Mouse (Mus musculus) kidney, adult 18-20 months (tissue): ENCODE data around the gene Nipa2.
"Not testable (repeated sequence)": the region's sequence is repeated elsewhere in the genome, so short reads cannot be mapped to it uniquely, and the experiment has no call there.

Experiments
- DNase-seq: peaks from one replicate; pipeline ENCODE4 v3.0.0; 2021

Gene Nipa2

DNA sequence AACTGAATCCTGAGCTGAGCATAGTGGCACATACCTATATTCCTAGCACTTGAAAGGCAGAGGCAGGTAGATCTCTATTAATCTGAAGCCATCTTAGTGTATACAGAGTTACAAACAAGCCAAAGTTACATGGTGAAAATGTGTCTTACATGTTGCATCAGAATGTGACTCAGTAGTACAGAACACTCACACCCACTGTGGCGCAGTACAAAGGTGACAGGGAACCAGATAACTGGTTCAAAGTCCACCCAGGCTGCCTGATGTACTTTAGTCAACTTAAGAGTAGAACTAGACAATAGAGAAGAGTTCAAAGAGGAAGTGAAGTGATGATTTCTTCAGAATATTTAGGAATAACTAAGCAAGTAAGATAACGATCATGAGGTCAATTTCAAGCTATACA is 27.3 kb downstream of the Nipa2 start:
- no peak for DNase-seq

DNA sequence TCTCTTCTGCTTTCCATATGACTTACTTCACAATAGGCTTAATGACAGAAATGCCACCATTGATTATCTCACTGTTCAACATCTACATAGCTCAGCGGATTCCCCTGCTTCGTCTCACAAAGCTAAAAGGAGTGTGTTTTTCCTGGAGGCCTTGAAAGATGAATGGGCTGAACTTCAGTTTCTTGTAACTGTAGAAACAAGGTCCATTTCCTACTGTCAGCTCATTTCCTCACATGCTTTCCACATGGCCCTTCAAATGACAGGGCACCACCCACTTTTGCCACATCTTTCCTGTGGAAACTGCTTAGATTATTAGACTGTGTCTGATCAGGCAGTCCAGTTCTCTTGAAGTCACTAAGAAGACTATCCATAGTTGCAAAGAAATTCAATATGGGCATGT is 33.6 kb downstream of the Nipa2 start:
- DNase-seq: no peak

DNA sequence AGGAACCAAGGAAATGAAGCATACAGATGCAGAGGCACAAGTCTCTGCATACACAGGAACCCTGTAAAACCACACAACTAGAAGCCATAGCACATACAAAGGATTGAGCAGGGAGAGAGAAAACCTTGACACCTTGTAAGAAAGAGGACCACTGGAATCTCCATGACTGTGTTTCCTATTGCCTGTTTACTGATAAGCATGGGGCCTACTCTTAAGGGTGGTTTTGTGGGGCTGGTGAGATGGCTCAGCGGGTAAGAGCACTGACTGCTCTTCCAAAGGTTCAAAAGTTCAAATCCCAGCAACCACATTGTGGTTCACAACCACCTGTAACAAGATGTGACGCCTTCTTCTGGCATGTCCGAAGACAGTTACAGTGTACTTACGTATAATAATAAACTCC is 35.0 kb downstream of the Nipa2 start:
- DNase-seq: no peak

DNA sequence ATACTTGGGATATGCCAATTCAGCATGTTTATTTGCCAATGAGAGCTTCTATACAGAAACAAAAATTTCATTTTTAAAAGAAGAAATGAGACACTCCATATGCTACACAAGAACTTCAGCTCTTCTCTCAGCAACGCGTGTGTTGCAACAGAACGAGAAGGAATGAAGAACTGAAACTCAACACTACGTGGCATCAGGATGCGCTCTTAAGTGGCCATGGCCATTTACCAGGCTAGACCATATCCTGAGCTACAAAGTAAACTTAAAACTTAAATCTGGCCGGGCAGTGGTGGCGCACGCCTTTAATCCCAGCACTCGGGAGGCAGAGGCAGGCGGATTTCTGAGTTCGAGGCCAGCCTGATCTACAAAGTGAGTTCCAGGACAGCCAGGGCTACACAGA is 43.9 kb downstream of the Nipa2 start:
- not testable (repeated sequence) for DNase-seq

DNA sequence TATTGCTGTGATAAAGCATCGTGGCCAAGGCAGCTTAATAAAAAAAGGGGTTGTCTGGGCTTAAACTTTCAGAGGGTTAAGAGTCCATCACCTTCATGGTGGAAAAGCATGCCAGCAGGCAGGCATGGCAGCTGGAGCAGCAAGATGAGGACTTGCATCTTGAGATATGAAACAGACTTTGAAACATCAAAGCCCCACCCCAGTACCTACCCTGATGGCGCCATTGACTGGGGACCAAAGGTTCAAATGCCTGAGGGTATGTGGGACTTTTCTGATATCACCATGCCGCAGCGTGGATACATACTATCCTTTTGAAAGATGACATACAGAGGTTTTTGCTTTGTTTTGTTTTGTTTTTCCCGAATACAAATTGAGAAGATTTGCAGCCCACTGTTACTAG is 50.2 kb downstream of the Nipa2 start:
- no peak for DNase-seq

DNA sequence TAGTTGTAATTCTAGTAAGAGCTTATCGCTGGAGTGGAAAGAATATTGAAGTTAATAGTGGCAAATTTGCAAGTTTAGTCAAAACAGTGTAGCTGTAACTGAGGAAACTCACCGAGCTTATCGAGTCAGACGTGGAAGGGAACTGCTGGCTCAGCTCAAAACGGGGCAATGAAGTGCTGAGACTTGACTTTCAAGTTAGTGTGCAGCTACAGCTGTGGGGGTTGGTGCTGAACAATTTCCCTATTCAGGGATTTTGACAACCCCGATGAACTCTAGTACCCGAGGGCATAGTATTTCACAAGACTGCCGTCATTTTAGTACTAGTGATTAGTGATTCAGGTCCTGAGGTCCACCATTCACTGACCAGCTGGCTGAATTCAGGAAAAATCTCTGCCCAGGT is 50.9 kb downstream of the Nipa2 start:
- DNase-seq: peak; percentile 46

DNA sequence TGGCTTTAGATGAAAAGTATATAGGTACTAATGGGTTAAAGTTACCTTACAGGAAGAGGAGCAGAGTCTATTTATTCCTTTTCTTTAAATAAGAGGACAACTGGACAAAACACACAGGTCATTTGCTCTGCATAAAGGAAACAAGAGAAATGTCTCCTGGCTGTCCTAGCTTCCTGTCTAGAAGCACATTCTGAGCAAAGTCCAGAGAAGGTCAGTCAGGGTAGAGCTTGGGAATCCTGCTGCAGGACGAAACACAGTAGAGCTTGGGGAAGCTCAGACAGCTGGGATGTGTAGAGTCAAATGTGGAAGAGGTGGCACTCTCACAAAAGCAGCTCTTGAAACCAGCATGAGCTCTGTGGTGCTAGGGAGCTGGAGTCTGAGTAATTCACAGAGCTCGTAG is 51.9 kb downstream of the Nipa2 start:
- no peak for DNase-seq

DNA sequence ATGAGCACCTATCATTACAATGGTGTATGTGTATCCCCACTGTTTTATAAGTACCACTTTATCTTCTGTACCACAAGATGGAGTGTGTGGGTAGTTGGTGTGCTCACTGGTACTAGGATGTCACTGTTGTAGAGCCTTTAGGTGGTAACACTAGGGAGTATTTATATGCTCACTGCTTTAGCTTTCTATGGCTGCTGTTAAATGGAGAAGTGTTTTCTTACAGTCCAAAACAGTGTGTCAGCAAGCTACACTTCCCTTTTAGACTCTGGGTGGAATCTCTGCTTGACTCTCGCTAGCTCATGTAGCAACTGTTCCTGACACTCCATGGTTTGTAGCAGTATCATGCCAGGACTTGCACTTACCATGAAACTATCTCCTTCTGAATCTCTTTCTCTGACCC is 52.8 kb downstream of the Nipa2 start:
- no peak for DNase-seq

DNA sequence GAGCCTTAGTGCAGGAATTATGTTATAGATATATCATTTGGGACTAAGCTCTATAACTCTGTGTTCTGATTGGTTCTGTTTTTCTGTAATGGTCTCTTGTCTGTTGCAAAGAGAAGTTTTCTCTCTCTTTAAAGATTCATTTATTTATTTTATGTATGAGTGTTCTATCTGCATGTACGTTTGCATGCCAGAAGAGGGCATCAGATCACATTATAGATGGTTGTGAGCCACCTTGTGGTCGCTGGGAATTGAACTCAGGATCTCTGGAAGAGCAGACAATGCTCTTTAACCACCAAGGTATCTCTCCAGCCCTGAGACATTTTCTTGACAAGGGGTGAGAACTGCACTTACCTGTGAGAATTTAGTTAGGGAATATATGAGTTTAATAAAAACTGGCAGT is 56.8 kb downstream of the Nipa2 start:
- DNase-seq: no peak

DNA sequence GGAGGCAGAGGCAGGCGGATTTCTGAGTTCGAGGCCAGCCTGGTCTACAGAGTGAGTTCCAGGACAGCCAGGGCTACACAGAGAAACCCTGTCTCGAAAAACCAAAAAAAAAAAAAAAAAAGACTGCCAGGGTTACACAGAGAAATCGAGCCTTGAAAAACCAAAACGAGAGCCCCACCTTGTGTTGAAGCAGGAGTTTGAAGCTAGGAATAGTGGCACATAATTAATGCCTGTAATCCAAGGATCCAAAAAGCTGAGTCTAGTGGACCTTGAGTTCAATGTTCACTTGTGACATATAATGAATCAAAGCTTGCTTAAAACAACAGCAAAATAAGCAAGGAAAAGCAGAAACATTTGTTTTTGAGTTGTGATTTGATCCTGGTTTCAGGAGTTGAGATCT is 58.5 kb downstream of the Nipa2 start:
- DNase-seq: no peak

DNA sequence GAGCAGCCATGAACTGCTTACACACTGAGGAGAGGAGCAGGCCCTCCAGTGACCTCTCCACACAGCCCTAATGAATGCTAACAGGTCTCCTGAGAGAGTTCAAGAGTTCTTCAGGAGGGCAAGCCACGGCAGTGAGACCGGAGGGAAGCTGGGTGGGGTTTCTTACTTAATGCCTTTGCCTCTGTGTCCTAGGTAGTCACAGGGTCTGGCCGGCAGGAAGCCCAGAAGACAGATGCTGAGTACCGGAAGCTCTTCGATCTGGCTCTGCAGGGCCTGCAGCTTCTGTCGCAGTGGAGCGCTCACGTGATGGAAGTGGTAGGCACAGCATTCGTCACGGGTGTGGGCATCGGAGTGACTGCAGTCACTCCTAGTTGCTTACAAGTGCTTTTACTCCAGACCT is 70.5 kb downstream of the Nipa2 start:
- DNase-seq: no peak

DNA sequence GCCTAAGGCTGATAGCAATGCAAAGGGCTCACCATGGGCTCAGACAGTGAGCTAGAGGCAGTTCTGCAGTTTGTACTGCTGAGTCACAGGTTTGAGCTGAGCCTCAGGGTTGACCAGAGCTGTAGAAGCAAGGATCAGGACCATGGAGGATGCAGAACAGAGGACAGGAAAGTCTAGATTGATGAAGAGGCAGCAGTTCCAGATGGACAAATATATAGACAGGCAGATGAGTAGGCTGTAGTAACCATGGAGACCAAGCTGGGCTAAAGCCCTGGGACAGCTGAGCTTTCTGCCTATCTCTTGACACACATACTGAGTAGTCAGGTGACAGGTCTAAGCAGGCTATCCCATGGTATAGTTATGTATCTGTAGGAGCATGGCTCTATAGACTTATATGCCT is 71.5 kb downstream of the Nipa2 start:
- DNase-seq: no peak

DNA sequence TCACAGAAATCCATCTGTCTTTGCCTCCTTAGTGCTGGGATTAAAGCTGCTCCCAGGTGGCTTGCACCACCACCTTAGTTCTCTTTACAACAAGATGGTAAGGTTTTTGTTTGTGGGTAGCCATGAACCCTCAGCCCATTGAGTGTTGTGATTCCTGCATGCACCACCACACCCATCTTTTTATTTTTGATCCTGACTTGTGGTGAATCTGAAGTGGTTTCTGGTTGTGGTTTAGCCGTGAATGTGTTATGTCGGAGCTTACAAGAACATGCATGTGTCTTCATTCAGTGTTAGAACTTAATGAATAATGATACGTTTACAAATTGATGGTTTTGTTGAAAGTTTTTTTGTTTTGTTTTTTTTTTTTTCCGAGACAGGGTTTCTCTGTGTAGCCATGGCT is 72.3 kb downstream of the Nipa2 start:
- no peak for DNase-seq

DNA sequence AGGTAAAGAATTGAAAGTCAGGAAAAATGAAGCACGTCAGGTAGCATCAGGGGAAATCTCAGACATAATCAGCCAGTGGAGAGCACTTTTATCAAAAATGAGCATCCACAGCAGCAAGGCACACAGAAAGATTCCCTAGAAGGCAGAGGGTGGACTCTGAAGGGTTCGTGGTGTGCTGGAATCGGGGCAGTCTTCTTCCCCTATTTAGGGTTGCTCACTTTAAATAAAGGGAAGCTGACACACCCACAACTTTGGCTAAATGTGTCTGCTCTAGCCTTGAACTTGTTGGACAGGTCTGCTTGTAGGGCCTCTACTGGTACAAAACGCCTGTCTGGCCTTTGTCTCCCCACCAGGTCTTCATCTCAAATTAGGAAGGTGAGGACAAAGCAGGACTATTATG is 73.7 kb downstream of the Nipa2 start:
- DNase-seq: no peak
